Mouse (Mus musculus) adrenal gland, postnatal 14 days (tissue): ENCODE results near the gene Slamf6. TPM values are rescaled to one million over a fixed set of nuclear protein-coding genes. Genes with fewer than 3 reads are reported as not detected.
"Not testable (repeated sequence)": the region's sequence is repeated elsewhere in the genome, so short reads cannot be mapped to it uniquely, and the experiment has no call there.

ENCODE experiments used
- DNase-seq: peaks from one replicate; pipeline ENCODE4 v3.0.0; 2021; ENCODE audit warnings: mixed read lengths
- total RNA-seq: library from RNA; stranded (reverse); gene quantifications from 2 replicates; pipeline ENCODE4 v1.2.3, GENCODE M21; 2021

Slamf6 gene
- total RNA-seq, 1 experiment from 2014 or later, result 1.5 TPM

DNA sequence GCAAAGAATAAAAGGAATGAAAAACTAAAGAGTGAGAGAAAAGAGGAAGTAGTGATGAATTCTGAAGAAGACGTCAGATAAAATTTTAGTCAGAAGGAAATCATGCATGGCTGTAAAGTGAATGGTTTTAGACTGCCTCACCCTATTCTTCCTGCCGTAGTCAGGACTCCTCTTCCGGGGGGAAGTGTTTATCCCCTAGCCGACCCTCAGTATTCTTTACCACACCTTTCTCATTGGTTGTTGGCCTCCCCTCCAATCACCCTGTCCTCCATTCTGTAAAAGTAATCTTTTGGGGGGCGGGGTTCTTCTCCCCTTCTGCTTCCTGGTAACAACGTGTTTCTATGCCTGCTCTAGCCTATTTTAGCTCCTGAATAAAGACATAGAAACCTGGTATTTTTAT lies 37.8 kb downstream of the Slamf6 start:
- DNase-seq, result no peak

DNA sequence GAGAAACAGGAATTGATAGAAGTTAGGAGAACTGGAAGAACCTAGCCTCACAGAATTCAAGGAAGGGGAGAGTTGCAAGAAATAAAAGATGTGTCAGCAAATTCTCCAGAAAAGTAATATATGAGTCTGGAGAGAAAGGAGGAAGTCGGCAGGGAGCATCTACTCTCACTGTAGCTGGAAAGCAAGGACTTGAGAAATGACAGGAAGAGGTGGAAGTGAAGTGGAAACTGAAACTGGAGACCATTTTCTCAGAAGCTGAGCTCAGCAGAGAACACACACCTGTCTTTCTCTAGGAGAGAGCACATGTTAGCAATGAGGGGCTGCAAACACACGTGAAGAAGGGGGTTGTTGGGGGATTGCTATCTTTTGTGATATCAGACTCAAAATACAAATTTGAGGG lies 40.1 kb downstream of the Slamf6 start:
- no peak for DNase-seq

DNA sequence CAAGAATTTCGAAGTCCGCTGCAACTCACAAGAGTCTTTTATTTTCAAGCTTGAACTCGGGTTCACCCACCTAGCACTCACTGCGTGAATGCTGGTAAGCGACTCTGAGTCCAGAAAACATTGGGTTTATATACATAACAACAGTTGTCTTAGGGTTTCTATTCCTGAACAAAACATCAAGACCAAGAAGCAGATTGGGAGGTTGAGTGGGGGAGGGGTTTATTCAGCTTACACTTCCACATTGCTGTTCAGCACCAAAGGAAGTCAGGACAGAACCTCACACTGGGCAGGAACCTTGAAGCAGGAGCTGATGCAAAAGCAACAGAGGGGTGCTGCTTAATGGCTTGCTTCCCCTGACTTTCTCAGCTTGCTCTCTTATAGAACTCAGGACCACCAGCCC lies 43.4 kb downstream of the Slamf6 start:
- no peak for DNase-seq

DNA sequence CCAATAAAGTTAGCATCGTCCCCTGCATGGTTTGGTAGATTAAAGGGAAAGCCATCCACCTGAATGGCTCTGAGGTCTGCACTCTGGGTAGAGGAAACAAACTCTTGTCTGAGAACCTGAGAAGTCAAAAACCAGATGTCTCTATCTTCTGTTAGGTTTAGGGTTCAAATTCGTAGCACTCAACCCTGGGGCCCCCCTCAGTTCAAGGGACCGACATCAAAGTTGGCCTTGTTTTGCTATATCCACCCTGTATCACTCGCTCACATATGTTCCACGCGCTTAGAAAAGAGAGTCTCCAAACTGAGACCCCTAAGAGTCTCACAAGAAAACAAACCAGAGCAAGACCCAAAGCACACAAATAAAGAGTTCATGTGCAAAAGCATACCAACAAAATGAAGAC lies 44.4 kb downstream of the Slamf6 start:
- no peak for DNase-seq

DNA sequence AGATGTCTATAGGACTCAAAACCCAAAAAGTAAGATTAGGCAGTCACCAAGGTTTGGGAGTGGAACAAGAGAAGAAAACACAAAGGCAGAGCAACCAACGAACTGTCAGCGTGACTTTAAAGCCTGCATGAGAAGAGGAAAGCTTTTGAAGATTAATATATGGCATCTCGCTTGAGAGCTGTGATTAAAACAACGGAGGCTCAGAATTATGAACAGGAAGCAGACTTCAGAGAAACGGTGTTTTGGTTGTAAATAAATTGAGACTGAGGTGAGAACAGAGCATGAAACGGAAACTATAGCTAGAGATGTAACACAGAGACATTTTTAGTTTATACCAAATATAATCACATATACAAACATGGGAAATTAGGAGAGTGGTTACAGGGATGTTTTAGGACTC lies 46.3 kb downstream of the Slamf6 start:
- DNase-seq, result no peak

DNA sequence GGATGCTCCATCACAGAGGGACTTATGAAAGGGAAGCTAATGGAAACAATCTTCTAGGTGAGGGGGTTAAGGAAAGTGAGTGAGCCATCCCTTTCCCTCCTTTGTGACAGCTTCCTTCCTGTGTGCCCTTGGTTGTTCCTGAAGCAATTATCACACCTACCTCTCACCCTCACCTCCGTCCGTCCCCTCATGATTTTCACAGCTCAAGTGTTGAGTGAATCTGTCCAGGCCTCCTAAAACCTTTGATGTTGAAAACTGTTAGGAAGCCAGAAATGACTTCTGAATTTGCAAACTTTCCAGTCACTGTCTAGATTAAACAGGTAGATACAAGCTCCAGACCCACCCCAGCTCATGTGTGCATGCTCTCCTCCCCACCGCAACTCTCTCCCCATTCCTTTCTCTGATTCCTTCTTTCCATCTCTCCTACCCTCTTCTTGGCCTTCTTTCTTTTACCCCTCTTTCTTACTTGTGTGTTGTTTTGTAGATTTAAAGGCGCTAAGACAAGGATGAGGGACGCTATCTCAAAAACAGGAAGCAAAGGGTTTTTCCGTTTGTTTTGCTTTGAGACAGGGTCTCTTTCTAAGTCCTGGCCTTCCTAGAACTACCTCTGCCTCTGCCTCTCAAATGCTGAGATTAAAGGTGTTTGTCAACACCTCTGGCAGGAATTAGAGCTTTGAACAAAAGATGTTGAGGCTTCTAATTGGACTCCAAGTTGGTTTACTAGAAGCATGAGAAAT lies 48.9 kb downstream of the Slamf6 start:
- DNase-seq, result no peak

DNA sequence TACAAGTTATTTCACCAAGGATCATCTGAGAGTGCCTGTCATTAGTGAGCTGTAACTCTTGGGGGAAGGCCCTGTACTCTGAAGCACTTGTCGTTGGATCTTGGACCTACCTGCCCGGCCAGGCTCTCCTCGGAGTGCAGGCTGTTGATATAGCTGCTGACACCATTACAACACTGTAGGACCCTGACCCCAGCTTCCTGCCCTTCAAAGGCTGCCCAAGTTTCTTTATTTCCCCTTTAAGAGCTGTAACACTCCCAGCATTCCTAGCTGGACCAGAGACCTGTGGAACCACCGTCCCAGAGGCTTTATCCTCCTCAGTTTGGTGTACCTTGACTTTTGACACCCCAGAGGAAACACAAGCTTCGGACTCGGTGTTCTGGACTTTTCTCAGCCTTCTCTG lies 51.9 kb downstream of the Slamf6 start:
- no peak for DNase-seq

DNA sequence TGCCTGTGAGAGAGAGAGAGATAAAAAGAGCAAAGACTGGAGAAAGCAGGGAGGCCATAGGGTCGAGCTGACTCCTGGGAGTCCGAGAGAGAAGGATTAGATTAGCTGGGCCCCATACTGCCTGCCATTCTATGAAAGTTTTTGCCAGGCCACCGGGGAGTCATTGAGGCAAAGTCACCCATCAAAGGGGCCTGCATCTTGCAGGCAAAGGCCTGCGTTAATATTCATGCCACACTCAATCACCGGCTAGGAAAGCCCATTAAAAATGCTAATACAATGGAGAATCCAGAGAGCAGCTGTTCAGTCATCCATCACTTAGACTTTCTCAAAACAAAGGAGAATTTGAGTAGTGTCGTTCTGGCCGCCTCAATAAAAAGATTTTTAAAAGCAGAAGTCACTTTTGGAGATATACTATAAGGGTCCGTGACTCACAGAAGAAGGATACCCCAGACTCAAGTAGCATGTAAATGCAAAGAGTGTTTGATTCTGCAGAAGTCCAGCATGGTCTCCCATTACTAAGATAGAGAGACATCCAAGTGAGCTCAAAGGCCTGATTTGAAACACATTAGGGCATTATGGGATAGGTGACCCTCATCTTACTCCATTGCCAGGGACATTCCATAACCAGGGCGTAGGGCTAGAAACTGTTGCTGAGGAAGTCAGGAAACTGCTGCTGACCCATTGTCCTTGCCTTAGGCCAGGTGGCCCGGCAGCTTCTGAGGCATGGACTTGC lies 53.7 kb downstream of the Slamf6 start:
- DNase-seq, result no peak

DNA sequence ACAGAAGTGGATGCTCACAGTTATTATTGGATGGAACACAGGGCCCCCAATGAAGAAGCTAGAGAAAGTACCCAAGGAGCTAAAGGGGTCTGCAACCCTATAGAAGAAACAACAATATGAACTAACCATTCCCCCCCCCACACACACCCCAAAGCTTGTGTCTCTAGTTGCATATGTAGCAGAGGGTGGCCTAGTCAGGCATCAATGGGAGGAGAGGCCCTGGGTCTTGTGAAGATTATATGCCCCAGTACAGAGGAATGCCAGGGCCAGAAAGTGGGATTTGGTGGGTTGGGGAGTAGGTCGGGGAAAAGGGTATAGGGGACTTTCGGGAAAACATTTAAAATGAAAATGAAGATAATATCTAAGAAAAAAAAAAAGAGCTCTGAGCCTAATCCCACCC lies 57.0 kb downstream of the Slamf6 start:
- DNase-seq, result not testable (repeated sequence)

DNA sequence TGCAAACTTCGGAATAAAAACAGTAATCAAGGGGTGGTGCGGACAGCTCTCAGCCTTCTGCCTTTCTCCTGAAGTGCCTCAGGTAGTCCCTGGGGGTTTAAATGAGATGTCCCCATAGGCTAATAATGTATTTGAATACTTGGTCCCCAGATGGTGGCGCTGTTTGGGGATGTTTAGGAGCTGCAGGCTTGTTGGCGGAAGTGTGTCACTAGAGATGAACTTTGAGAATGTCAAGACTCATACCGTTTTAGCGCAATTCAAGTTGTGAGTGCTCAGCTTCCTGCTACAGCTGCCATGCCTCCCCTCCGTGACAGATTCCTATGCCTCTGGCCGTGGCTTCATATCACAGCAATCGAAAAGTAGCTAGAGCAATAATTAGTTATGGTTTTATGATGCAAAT lies 58.1 kb downstream of the Slamf6 start:
- no peak for DNase-seq

DNA sequence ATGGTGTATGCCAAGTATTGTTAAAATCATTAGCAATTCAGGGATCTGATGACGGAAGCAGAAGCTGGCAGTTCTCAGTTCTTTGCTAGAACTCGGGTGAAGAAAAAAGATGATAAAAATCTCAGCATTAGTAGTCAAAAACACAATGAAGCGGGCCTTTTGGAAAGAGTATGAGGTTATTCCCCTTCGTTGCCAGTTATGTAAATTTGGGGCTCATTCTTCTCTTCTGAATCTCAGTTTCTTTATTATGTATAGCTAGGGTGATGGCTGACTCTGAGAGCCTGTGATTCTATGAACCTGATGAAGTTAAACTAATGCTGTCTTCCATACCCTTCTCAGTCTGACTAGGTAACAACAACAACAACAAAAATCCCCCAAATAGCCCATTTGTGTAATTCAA lies 58.5 kb downstream of the Slamf6 start:
- no peak for DNase-seq

DNA sequence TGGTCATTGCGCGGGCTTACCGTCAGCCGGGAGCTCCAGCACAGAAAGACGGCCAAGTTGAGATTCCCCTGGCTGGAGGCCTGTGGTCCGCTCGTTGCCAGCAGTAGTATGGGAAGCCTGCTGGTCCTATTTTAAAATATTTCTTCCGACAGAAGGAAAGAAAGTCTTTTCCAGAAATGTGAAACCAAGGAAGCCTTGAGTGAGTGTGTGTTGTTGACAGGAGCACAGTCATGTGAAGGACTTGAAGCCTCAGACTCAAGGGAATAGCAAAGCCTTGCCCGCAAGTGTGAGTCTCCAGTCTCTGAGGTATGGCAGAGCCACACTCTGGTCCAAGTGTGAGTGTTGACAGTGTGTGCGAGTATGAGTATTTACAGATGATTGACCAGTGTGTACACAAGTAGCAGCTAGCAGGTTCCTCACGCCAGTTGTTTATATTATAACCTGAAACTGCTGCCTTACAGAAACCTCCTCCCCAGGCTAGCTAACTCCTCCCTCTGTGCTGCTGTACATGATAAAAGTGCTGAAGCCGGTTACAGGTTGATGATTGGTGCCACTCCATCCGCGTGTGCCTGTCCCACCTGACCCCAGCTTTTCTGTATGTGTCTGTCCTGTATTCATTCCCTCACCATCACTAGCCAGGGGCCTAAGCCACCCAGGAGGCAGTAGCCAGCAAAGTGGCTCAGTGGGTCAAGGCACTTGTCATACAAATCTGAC lies 59.7 kb downstream of the Slamf6 start:
- no peak for DNase-seq

DNA sequence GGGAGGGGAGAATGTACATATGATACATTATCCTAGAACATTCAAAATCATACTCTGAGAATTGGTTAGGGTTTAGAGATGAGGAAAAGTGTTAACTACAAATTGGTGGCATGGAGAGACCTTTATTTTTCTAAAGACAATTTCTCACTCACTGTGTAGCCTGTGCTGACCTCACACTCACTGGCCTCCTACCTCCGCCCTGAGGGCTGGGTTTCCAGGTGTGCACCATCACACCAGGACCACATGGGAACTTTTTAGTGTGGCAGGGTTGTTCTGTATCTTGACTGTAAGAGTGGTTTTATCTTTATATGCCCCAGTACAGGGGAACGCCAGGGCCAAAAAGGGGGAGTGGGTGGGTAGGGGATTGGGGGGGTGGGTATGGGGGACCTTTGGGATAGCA lies 60.6 kb downstream of the Slamf6 start:
- no peak for DNase-seq

DNA sequence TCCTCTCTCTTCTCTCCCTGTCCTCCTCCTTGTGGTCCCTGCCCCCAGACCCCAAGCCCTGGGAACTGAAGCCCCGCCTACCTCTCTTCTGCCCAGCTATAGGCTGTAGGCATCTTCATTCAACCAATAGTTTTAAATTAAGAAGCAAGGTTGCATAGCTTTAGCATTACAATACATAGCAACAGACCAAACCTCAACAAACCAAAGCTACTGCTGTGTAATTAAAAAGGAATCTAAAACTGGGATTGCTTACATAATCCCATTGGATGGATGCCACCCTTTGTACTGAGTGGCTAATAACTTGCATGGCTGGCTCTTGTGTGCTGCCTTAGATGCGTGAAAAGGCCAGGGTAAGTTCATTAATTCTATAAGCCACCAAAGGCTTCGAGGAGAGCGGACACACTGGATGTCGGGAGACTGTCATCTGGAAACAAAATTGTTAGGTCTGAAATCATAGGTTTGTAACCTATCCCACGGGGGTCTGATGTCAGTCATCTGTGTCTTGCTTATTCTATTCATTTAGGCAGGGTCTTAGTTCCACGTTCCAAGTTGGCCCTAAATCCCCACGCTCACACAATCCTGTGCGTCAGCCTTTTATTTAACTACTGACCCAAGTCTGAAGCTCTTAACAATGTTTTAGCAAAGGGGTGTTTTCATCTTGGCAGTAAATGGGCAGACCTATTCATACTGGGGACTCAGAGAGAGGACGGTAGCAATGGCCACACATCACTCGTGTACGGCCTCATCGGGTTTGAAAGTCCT lies 62.8 kb downstream of the Slamf6 start:
- DNase-seq, result no peak

DNA sequence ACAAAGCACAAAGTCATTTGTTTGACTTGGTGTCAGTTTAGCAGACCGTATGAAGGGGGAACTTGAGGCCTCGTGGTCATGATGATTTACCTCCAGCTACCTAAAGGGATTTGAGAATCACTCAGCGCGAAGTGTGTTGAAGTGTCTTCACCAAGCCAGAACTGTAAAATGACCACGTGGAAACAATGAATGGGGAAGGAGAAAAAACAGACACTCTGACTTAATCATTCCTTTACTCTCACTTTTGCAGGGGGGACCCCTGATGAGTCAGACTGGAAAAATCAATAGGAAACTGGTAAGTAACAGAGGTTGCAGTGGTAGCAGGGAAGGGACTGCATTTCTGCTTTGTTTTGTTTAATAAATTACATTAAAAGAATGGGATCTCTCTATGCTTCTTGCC lies 64.9 kb downstream of the Slamf6 start:
- DNase-seq, result no peak

DNA sequence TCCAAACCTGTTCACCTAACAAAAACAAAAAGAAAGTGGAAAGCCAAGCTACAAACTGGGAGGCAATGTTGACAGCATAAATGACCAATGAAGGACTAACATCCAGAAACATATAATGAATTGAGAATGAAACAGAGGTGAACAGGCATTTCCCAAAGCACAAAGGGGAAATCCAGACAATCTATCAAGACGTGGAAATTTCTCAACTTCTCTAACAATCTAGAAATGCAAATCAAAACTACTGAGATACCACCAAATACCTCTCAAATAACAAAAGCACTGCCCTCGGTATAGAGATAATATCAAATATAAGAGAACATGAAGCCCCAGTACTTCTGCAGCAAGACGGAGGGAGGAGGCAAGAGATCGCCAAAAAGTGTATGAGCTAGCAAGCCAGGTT lies 65.4 kb downstream of the Slamf6 start:
- no peak for DNase-seq

DNA sequence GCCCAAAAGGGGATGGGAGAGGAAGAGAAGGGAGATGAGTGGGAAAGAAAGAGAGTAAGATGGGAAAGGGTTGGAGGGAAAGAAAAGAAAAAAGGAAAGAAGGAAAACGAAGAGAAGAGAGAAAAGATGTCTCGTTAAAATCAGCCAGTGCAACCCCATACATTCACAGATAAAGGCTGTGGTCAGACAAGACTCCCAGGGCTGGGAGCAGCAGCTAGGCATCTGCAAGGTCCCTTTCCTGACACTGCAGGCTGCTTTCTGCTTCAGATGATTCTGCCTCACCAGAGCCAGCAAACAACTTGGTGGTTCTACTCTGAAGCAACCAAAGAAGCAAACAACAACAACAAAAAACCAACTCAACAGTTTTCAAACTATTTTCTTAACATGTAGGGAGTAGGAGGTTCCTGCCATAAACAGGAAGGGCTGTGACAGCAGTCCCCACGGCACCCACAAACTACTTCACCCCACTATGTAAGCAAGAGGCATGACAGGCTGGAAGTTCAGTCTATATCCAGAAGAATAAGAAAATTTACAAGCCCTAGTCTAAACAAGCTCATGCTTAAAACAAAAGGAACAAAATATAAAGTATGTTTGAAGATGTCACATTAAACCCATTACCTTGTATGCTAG lies 66.2 kb downstream of the Slamf6 start:
- DNase-seq, result no peak

DNA sequence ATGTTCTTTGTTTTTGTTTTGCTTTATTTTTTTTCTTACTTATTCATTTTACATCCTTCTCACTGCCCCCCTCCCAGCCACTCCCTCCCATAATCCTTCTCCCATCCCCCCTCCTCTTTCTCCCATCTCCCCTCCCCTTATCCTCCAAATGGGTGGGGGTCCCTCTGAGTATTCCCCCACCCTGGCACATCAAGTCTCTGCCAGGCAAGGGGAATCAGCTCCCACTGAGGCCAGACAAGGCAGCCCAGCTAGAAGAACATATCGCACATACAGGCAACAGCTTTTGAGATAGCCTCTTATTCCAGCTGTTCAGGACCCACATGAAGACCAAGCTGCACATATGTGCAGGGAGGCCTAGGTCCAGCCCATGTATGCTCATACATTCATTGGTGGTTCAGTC lies 66.8 kb downstream of the Slamf6 start:
- DNase-seq, result no peak

DNA sequence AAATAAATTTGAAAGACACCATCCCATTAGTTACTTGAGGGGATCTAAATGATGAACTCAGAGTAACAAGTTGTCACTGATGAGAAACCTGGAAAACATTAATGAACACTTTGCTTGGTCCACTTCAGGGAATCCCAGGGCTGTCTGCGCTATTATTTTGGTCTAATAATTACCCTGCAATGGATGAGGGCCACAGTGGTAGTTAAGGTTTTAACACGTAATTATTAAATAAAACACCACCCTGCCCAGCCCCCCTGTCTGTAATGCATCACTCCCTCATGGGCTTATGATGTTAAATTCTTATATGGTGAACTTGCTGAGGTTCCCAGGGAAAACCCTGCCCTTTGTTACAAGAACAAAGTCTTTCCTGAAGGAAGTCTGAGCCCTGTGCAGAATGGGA lies 74.6 kb downstream of the Slamf6 start:
- DNase-seq, result no peak

DNA sequence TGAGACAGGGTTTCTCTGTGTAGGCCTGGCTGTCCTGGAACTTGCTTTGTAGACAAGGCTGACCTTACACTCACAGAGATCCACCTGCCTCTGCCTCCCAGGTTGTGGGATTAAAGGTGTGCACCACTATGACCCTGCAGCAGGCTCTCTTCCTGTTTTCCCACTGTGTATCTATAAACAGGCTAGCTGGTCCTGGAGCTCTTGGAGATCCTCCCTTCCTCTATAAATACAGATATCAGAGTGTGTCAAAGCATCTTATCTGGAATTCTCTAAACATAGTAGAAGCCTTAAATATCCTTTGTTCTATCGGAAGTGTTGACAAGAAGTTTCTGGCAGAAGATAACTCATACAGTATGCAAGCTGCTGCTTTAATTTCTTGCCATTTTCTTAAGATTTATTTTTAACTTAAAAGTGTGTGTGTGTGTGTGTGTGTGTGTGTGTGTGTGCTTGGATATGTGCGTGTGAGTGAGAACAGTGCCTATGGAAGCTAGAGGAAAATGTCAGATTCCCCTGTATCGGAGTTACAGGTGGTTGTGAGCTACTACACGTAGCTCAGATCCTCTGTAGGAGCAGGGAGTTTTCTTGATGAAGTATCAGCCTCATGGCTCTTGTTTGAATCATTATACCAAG lies 75.7 kb downstream of the Slamf6 start:
- DNase-seq, result no peak

DNA sequence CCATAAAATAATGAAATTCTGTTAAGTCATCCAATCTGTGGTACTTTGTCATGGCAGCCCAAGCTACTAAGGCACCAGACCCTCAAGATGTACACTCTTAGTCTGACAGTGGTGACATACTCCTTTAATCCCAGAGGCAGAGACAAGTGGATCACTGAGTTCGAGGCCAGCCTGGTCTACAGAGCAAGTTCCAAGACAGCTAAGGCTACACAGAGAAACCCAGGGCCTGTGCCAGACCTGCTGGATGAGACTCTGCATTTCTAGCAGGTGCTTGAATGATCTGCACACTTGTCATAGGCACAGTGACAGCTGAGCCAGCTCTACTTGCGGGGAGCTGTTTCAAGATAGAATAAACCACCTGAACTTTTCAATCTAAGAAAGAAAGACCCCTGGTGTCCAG lies 77.2 kb downstream of the Slamf6 start:
- DNase-seq, result no peak
